Mouse (Mus musculus) ES-Bruce4 (cell line): ENCODE results near the gene A630001G21Rik.

ENCODE experiments used
- CTCF ChIP-seq: IDR thresholded peaks from one replicate; pipeline ENCODE4 v1.8.1; 2011; ENCODE audit warnings: low read depth, low read length
- EP300 ChIP-seq: IDR thresholded peaks from 2 replicates; pipeline ENCODE4 v1.6.1; 2011; ENCODE audit warnings: low read depth, low read length; ENCODE audit not compliant: insufficient read depth
- POLR2A ChIP-seq: IDR thresholded peaks from one replicate; pipeline ENCODE4 v1.8.1; 2011; ENCODE audit warnings: low read length; ENCODE audit not compliant: insufficient read depth

DNA sequence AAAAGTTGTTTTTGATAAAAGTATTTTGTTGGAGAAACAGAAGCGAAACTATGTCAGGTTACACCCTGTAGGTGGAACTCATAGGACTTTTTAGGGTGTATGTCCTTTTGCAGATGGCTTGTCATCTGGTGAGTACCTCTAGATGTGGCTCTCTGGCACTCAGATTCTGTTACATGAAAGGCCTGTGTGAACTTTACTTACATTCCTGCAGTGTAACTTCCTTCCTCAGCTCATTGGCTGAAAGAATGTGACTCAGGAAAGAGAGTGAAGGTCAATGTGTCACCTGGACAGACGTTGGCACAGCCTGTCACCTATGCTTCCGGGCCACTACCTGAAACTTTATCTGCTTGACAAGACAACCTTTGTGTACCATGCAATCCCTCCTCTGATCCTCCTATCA lies 33.9 kb downstream of the A630001G21Rik start:
- TF ChIP-seq CTCF (no peak), EP300 (no peak), POLR2A (no peak)
